ENCODE assay signal across 18 mouse cellular contexts in the genomic region with DNA sequence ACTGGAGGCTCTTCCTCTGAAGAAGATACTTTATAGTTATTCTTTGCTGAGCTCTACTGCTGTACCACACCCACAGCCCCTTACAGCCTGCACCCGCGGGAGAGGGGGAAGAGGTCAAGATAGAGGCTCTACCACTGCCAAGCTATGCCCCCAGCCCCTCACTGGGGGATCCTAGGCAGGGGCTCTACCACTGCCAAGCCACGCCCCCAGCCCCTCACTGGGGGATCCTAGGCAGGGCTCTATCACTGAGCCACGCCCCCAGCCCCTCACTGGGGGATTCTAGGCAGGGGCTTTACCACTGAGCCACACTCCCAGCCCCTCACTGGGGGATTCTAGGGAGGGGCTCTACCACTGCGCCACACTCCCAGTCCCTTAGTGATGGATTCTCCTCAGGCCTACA.
"Had no signal": no experiment of that assay in that cellular context is flagged by ENCODE, and none has a peak within 500 bp of the region (broad histone marks: within the 10 kb centered on the region; RNA-seq: fewer than 3 reads in every experiment).

No protein-coding gene starts in this region.

- H3K4me3 ChIP-seq: midbrain, embryonic 10.5 days; midbrain, embryonic 12.5 days; myocyte; neural tube, embryonic 13.5 days; neural tube, embryonic 15.5 days had no signal

- DNase-seq: lung, adult 18-20 months; lung, embryonic 14.5 days; lung, postnatal 10 days; lung, postnatal 4 days; midbrain, embryonic 14.5 days; retina, postnatal 1 day; right cerebral cortex, adult 18-20 months; right cerebral cortex, postnatal 25 days; right cerebral cortex, postnatal 4 days; spleen, adult 18-20 months; thymus, adult 18-20 months; thymus, postnatal 14 days; thymus, postnatal 36 days had no signal

- H3K9me3 ChIP-seq: midbrain, embryonic 12.5 days; neural tube, embryonic 13.5 days; neural tube, embryonic 15.5 days had no signal
